Mouse (Mus musculus): ENCODE data around the gene Ehd2. TPM values are rescaled to one million over a fixed set of nuclear protein-coding genes. Genes with fewer than 3 reads are reported as not detected.

Ehd2 gene
- total RNA-seq (2021) = 1 to 10 TPM; 7.0 to 9.3 TPM
- long read RNA-seq, experiment 1, full-length matches to known transcripts = 3 of 4 reads
- long read RNA-seq, experiment 1, partial matches to known transcripts = 0 of 4 reads
- long read RNA-seq, experiment 1, other reads (novel, unspliced or antisense) = 1 of 4 reads
- long read RNA-seq, experiment 2, full-length matches to known transcripts = 6 of 7 reads
- long read RNA-seq, experiment 2, partial matches to known transcripts = 0 of 7 reads
- long read RNA-seq, experiment 2, other reads (novel, unspliced or antisense) = 1 of 7 reads

DNA sequence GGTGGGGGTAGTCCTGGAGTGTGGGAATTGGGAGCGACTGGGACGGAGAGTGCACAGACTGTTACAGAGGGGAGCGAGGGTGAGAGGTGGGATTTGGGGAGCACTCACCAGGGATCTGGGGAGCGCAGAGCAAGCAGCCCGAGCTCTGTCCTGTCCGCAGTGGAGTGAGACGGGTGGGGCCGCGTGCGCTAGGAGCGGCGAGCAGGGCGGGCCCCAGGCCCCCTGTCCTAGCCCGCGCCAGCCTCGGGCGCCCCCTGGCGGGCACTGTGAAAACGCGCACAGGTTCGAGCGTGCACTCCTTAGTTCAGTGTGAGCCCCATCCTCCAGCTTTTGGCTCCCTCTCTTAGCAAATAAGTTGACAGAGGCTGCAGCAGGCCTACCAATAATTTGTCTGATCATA, at the start of gene Ehd2:
Gene Ehd2 (minus strand): TSS at position 256 of the 400 bp plus-strand sequence.
- DNase-seq (ENCODE audit: low spot score in 2 of 2) = peak; percentile 55 to 59

DNA sequence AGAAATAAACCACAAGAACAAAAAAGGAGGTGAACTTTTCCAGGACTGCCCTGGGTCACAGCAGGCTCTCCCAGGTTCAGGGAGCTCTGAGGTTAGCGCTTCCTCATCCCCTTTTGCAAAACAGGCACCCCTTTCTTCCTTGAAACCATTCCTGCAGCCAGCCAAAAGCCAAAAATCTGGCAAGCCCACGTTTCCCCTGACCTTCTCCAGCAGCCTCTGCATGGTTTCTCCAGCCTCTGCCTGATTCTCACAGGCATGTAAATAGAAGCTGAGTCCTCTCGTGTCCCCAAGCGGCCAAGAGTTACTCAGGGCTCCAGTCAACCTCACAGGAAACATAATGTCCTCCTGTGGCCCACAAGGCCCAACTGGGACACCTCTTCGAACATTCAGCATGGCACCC, 48.0 kb upstream of the Ehd2 start:
- DNase-seq (ENCODE audit: low spot score in 2 of 2) = no peak

DNA sequence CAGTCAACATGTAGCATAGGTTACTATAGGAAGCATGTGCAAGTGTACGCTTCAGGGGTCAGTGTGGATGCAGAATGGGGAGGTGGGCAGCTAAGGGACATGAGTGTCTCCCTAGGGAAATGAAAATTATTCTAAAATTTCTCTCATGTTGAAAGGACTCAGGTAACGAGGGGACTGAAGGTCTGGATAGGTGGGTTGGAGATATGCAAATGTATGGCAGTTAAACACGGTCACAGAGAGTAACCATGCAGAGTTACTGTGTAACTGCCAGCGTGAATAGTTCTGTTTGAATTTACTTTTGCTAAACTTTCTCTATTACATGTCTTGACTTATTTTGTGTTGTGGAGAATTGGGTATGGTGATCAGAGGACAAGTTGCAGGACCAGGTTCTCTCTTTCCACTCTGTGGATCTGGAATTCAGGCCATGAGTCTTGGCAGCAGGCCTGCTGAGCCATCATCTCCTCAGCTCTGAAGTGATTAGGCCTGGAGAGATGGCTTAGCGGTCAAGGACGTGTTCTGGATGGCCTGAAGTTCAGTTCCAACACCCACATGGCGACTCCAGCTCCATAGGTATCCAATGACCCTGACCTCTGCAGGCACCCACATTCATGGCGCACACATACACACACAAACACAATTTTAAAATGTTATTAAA, 47.3 kb upstream of the Ehd2 start:
- no peak for DNase-seq (ENCODE audit: low spot score in 2 of 2)

DNA sequence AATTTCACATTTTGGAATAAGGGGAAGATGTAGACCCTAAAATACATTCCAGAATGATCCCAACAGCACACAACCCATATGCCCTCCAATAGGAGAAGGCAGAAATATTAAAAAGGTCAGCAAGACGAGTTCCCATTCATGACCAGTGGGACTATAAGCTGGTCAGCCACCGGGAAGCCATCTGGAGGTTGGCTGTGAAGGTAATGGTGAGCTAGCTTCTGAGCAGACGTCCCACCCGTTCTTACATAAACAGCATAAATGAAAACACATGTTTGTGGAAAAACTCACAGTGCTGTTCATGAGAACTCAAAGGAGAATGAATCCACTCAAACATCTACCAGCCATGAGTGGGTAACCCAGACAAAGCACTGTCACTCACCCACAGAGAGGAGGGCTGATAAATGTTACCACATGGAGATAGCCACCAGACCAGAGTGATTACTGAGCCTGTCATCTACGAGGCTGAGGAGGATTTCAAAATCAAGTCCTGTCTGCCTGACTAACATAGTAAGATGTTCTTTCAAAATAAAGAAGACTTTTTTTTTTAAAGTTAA, 46.4 kb upstream of the Ehd2 start:
- no peak for DNase-seq (ENCODE audit: low spot score in 2 of 2)

DNA sequence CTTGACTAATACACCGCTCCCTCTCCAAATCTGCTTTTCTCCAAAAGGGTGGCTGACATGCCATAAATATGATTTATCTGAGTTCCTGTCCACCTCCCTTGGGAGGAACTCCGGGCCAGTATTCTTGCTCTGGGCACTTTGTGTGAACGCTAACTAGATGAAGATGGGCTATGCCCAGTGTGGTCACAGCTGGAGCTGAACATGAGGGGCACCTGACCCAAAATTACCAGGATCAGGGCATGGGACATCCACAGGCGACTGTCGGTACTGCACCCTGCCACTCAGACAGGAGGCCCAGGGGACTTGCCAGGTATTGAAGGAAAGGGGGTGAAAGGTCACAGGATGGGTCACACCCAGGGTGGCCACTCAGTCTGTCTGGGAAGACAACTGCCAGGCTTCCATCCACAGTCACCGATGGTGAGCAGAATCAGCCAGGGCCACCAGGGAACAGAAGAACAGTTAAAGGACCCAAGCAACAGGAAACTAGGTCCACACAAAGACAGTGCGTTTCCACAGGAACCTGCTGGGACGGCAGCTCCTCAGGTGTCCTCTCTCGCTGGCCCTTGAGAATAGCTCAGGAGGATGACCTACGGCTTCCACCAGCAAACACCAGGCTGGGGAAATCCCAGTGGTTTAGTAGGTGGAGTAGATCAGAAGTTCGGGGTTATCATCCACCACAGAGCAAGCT, 45.4 kb upstream of the Ehd2 start:
- DNase-seq (ENCODE audit: low spot score in 2 of 2) = no peak

DNA sequence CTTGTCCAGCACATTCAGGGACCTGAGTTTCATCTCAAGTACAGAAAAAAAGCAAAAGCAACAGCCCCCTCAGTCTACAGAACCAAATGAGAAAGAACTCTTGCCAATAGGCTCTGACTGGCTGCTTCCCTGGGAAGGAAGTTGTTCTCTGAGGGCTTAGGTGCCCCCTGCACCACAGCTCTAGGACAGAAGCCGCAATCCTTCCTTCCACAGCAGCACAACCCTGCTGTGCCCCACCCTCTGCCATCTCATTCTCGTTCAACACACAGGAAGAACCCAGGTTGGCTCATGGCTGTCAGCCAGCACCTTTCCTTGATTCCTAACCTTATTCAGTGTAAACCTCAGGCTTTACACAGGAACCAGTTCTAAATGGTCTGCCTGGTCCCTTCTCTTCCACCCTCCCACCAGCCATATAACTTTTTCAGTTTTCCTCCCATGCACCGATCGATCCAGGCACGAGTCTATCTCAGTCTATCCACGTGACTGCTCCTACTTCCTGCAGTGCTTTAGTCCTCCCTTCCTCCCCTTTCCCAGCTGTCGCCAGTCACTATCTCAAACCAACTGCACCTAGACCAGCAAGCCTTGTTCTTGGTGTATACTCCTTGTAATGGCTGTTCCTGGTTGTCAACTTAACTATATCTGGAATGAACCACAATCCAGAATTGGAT, 44.2 kb upstream of the Ehd2 start:
- no peak for DNase-seq (ENCODE audit: low spot score in 2 of 2)

DNA sequence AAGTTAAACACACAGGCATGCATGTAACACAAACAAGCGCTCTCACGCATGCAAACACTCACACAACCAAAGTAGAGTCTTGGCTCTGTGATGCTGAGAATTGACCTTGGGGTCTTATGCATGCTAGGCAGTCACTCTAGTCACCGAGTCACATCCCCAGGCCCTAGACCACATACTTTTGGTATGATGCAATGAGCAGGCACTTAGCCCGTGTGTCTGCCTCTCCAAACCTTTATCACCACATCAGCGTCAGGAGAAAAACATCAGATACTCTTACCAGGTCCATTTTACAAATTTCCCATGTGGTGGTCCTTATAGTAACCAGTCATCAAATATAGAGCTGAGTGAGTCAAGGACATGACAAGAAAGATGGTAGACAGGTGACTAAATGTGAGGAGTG, 43.3 kb upstream of the Ehd2 start:
- DNase-seq (ENCODE audit: low spot score in 2 of 2) = no peak

DNA sequence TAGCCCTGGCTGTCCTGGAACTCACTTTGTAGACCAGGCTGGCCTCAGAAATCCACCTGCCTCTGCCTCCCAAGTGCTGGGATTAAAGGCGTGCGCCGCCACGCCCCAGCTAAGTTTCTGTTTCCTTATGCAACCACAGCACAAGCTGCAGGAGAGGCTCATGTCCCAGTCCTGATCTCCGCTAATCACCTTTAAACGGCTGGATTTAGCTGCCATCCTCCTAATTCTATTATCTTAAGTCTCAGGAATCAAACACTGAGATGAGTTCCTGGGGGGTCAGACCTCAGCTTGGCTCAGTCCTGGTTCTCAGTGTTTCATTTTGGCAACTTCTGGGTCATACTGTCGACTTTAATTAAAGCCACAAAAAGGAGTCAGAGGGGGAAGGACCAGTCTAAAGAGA, 42.3 kb upstream of the Ehd2 start:
- no peak for DNase-seq (ENCODE audit: low spot score in 2 of 2)

DNA sequence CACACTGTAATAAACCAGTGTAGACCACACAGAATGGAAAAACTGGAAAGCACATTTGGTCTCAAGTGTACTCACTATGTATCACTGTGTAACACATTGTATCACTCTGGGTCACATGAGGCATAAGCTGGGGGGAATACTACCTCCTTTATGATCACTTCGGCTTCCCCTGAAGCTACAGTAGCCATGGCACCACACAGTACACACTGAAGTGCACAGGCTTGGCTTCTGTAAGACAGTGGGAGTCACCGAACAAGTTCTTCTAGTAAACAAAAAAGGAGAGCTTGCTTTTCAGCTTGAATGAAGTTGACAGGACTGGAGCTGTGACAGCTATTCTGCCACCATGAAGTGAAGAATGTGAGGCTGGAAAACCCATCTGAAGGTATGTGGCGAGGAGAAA, 37.7 kb upstream of the Ehd2 start:
- no peak for DNase-seq (ENCODE audit: low spot score in 2 of 2)

DNA sequence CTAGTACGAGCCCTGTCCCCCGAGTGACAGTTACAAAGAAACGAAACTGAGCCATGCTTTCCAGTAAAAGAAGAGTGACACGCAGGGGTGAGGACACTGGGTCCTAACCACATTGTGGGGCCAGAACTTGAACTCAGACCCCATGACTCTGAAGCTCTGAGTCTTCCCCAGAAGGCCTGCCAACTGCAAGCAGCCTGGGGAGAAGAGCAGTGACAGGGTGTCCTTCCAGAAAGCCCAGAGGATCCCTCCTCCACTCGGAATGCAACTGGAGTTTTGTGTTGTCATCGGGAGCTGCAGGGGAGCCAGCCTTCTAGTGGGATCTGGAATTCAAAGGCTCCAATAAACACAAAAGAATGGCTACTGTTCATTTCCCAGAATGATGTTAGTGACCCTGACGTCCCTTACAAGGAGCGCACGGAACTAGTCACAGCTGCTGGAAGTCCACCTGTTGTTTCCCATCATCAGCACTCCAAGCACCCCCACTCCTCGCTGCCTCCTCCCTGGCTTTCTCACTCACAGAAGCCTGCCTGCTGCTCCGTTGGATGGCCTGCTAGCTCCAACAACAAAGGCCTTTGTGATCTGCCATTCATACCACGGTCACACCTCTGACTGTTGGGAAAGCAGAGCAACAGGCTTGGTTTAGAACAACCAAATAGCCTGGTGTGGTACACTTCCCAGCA, 37.0 kb upstream of the Ehd2 start:
- DNase-seq (ENCODE audit: low spot score in 2 of 2) = no peak

DNA sequence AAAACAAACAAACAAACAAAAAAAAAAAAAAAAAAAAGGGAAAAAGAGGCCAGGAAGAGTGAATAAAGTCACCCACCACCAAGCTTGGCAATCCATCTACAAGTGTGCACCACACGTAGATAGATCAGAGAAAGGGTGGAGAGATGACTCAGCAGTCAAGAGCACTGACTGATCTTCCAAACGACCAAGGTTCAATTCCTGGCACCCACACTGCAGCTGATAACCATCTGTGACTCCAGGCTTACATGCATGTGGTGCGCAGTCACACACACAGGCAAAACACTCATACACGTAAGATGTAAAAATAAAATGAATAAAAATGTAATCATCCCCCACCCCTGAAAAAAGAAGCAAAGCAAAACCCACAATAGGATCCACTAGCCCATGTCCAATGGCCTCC, 35.7 kb upstream of the Ehd2 start:
- DNase-seq (ENCODE audit: low spot score in 2 of 2) = no peak

DNA sequence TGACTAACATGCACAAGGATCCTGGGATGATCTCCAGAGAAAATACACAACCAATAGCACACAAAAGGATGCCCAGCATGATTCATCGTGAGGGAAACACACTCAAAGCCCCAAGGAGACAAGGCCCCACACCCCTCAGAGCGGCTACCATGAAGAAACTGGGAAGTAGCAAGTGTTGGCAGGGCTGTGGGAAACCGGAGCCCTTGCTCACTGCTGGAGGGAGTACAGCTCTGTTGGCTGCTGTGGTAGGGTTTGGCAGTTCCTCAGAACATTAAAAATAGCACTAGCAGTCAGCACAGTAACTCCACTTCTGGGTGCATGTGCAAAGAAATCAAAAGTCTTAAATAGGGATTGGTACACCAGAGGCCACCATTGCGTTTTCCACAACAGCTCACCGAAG, 34.8 kb upstream of the Ehd2 start:
- peak; percentile 51 to 80 for DNase-seq (ENCODE audit: low spot score in 2 of 2)

DNA sequence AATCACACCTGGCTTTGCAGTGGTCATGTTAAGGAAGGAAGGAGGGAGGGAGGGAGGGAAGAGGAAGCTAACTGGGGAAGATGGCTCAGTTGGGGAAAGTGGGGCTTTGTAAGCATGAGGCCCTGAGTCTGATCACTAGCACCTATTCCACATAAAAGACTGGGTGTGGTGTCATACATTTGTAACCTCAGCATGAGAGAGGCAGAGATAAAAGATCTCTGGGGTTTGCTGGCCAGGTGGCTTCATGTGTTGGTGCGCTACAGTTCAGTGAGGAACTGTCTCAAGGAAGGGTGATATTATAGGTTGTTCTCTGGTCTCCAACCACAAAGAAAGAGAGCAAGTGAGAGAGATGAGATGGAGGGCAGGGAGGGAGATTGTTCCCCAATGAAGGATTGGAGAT, 34.3 kb upstream of the Ehd2 start:
- DNase-seq (ENCODE audit: low spot score in 2 of 2) = no peak

DNA sequence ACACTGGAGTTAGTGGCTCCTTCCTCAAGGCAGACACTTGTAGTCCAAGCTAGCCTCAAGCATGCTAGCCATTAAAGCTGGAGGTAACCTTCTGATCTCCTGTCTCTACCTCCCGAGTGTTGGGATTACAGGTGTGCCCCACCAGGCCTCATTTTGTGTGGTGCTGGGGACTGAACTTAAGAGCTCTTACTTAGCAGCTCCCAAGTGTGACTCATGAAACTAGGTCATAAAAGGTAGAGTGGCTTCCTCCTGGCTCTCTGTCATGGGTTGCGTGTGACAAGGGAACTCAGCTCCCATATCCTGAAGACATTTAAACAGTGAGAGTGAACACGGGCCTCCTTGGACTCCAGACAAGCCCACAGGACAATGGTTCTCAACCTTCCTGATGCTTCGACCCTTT, 26.4 kb upstream of the Ehd2 start:
- DNase-seq (ENCODE audit: low spot score in 2 of 2) = no peak

DNA sequence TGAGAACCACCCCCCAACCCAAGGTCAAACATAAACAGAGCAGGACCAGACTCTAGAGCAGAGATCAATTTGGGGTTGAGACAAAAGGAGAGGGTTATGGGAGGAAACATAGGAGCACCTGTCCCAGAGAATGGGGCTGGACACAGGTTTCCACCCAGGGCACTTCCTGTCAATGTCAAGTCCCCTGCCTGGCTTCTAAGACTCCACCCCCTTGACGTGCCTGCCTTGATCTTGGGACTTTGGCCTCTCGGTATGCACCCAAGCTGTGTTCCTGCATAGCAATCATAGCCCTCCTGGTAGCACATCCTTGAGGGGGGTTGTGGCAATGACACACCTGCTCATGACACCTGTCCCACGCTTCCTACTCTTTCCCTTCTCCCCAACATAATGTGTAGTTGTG, 25.8 kb upstream of the Ehd2 start:
- DNase-seq (ENCODE audit: low spot score in 2 of 2) = no peak

DNA sequence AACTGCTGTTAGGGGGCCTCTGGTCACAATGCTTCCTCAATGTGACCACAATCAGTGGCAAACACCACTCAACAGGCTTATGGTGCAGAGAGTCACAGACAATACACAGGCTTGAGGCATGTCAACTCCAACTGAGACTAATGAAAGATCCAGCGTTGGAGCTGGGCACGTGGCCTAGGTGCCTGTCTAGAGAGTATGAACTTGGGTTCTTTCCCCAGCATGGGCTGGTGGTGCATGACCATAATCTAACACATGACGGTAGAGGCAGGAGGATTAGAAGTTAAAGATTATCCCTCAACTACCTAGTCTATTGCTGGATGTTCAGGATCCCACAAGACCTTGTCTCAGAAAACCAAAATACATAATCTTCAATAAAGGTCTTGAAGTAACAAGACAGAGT, 24.4 kb upstream of the Ehd2 start:
- DNase-seq (ENCODE audit: low spot score in 2 of 2) = no peak

DNA sequence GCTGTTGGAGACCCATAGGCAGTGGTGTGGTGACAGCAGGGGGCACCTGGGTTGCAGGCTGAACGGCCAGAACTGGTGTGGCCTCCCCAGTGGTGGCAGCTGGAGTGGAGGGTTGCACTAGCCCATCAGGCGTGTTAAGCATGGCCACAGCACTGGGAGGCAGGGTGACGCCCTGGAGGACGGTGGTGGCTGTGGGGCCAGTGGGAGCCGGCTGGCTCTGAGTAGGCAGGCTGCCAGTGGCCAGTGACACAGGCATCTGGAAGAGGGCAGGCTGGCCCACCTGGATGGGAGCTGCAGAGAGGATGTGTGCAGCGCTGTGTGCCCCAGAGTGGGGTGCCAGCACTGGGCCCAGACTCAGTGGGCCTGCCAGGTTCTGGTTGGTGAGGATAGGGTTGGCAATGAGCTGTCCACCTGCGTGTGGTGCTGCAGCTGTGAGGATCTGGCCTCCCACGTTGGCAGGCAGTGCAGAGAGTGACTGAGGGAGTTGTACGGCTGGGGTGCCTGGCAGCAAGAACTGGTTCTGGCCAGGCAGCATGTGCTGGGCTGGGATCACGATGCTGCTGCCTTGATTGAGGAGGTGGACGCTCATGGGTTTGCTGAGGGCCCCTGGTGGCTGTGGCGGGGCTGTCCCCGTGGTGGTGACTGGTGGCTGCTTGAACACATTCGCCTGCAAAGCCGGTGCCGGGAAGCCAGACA, 20.4 kb upstream of the Ehd2 start:
- DNase-seq (ENCODE audit: low spot score in 2 of 2) = no peak

DNA sequence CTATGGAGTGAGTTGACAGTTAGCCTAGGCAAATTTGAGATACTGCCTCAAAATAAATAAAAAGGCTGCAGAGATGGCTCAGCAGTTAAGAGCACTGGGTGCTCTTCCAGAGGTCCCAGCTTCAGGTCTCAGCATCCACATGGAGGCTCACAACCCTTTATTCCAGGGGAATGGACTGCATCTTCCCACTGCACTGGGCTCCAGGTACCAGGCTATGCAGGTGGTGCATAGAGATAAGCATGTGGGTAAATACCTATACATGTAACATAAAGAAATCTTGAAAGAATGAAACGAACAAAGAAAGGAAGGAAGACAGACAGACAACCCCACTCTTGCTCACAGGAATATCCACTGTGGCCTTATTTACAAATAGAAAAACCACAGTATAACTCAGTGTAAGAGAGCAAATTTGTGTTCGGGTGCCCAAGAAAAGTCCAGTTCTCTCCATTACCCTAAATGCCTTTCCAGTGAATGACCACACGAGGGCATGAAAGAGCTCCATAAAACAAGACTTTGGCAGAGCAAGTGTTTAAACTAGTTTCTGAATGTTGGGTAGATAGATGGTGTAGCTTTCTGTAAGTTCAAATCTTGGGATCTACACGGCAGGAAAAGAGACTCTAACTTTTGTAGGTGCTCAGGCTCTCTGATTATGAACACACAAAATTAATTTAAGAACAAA, 15.5 kb upstream of the Ehd2 start:
- DNase-seq (ENCODE audit: low spot score in 2 of 2) = peak in 1 of 2 experiments; percentile 57

DNA sequence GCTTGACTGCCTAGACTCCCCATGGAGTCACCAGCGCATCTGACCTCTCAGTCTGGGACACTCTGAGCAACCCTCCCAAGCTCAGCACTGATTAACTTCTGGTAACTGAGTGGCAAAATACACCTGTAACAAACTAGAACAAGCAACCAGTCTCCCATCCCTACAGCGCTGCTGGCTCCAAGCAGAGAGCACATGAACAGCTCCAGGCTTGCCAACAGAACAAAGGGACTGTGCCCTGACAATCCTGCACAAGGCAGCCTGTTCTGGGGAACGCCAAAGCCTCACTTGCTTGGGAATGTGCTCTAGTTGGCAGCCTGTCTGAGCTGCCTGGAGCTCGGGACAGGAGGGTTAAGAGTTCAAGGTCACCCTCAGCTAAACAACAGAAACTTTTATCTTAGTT, 14.2 kb upstream of the Ehd2 start:
- peak in 1 of 2 experiments; percentile 62 for DNase-seq (ENCODE audit: low spot score in 2 of 2)

DNA sequence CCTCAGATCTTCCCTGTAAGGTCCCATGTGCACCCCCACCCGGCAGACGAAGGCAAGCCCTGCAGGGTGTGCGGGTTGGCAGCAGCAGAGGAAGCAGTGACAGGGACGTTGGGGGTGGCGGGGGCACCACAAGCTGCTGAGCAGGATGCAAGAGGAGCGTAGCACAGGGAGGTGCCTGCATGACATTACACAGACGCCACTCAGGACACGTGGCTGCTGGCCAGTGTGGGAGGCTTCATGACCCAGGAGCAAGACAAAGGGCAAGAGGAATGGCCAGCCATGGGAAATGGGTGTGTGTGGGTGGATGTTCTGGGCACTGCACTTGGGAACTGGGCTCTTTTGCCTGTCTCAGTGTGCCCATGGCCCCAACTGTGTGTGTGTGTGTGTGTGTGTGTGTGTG, 12.9 kb upstream of the Ehd2 start:
- peak; percentile 50 to 67 for DNase-seq (ENCODE audit: low spot score in 2 of 2)
